Mouse (Mus musculus) forebrain, embryonic 13.5 days (tissue): ENCODE results near the gene Erbb2. TPM values are rescaled to one million over a fixed set of nuclear protein-coding genes. Genes with fewer than 3 reads are reported as not detected.
A peak's percentile ranks its signal among the peaks of the same experiment; 100 is the strongest.

ENCODE experiments used
- ATAC-seq: fragments of 200-750 bp; cut with Nextera tagmentation; 2 replicates; pipeline ENCODE4 v1.8.0; 2017
- H3K27ac ChIP-seq: fragments of 300-500 bp; sonication (generic); 2 replicates; pipeline ENCODE4 v1.5.1; 2015; ENCODE audit warnings: inconsistent platforms, mild to moderate bottlenecking, moderate library complexity
- H3K27me3 ChIP-seq: fragments of 300-500 bp; sonication (generic); 2 replicates; pipeline ENCODE4 v1.6.1; 2015; ENCODE audit warnings: mild to moderate bottlenecking, inconsistent platforms
- H3K36me3 ChIP-seq: fragments of 300-500 bp; sonication (generic); 2 replicates; pipeline ENCODE4 v1.6.1; 2015; ENCODE audit warnings: mild to moderate bottlenecking, inconsistent platforms; ENCODE audit not compliant: poor library complexity, severe bottlenecking
- H3K4me1 ChIP-seq: fragments of 300-500 bp; sonication (generic); 2 replicates; pipeline ENCODE4 v1.6.1; 2015; ENCODE audit warnings: inconsistent platforms
- H3K4me2 ChIP-seq: fragments of 300-500 bp; sonication (generic); 2 replicates; pipeline ENCODE4 v1.6.1; 2015; ENCODE audit warnings: inconsistent platforms, mild to moderate bottlenecking, moderate library complexity
- H3K4me3 ChIP-seq: fragments of 300-500 bp; sonication (generic); 2 replicates; pipeline ENCODE4 v1.5.1; 2015; ENCODE audit warnings: mild to moderate bottlenecking, inconsistent platforms
- H3K9ac ChIP-seq: fragments of 300-500 bp; sonication (generic); 2 replicates; pipeline ENCODE4 v1.6.1; 2015; ENCODE audit warnings: mild to moderate bottlenecking, inconsistent platforms
- H3K9me3 ChIP-seq: fragments of 300-500 bp; sonication (generic); replicated peaks from 2 replicates; pipeline ENCODE4 v1.6.1; 2016; ENCODE audit warnings: inconsistent platforms
- WGBS: fragments of 180-500 bp; shearing (Covaris S2); methylation state at CpG from one replicate; pipeline ENCODE4 v1.1.7; 2015; 5-methylcytosine and 5-hydroxymethylcytosine counted together
- polyA plus RNA-seq: library from polyadenylated mRNA; unstranded; fragments of >200 nt; fragmentation: Nextera tagmentation; extraction: Ambion mirVana; gene quantifications from 2 replicates; pipeline ENCODE4 v1.2.1, GENCODE M21; 2015

Gene Erbb2
- polyA plus RNA-seq, 1 experiment from 2014 or later: 6.7 TPM

- H3K4me2 ChIP-seq: no peak overlapping the region; the same call in 1 of the 2 replicates
- 0 out of 2 replicates have a peak, but pooled peaks cover 2% of the 10 kb centered on the region for H3K4me1 ChIP-seq
- no peak overlapping the region for H3K4me3 ChIP-seq
- no peaks in the 10 kb centered on the region for H3K36me3 ChIP-seq
- H3K27ac ChIP-seq: no peak overlapping the region
- no peak for ATAC-seq
- WGBS: 50% methylated on average over 14 of the region's 14 CpGs
- H3K27me3 ChIP-seq: peaks cover 69% of the 10 kb centered on the region
- H3K9me3 ChIP-seq: no peaks in the 10 kb centered on the region
- H3K9ac ChIP-seq: no peak overlapping the region
These were observed 25.2 kb upstream of the Erbb2 start for GRCm38 (mm10) chr11:98387056-98387577.

GRCm38 (mm10) chr11:98388282-98388681 is 24.0 kb upstream of the Erbb2 start:
- ATAC-seq: no peak
- Histone ChIP-seq H3K4me1 (peaks cover 10% of the 10 kb centered on the region), H3K9me3 (no peaks in the 10 kb centered on the region), H3K27me3 (peaks cover 72% of the 10 kb centered on the region), H3K4me2 (no peak overlapping the region), H3K27ac (no peak overlapping the region), H3K9ac (no peak overlapping the region), H3K36me3 (no peaks in the 10 kb centered on the region), H3K4me3 (no peak overlapping the region)
- WGBS: 70% methylated on average over 10 of the region's 10 CpGs

- H3K27me3 ChIP-seq: peaks cover 68% of the 10 kb centered on the region
- 26% methylated on average over 9 of the region's 9 CpGs for WGBS
- no peak for ATAC-seq
These were observed 23.0 kb upstream of the Erbb2 start for GRCm38 (mm10) chr11:98389221-98389780.

GRCm38 (mm10) chr11:98390141-98390540 is 22.1 kb upstream of the Erbb2 start:
- Histone ChIP-seq H3K4me1 (peaks cover 27% of the 10 kb centered on the region), H3K9me3 (no peaks in the 10 kb centered on the region), H3K27ac (no peak overlapping the region), H3K4me2 (no peak overlapping the region), H3K36me3 (no peaks in the 10 kb centered on the region), H3K27me3 (peaks cover 60% of the 10 kb centered on the region), H3K4me3 (no peak overlapping the region), H3K9ac (no peak overlapping the region)
- no peak for ATAC-seq
- WGBS: 76% methylated on average over 10 of the region's 12 CpGs

More at GRCm38 (mm10) chr11:98389221-98389780, 23.0 kb upstream of the Erbb2 start:
- Histone ChIP-seq H3K9me3 (no peaks in the 10 kb centered on the region), H3K4me1 (peaks cover 19% of the 10 kb centered on the region), H3K4me3 (no peak overlapping the region), H3K4me2 (no peak overlapping the region), H3K36me3 (no peaks in the 10 kb centered on the region), H3K27ac (no peak overlapping the region), H3K9ac (no peak overlapping the region)

GRCm38 (mm10) chr11:98392034-98392433 is 20.2 kb upstream of the Erbb2 start:
- Histone ChIP-seq H3K27me3 (peaks cover 42% of the 10 kb centered on the region), H3K9me3 (no peaks in the 10 kb centered on the region), H3K4me2 (no peak overlapping the region), H3K4me1 (peaks cover 29% of the 10 kb centered on the region), H3K36me3 (no peaks in the 10 kb centered on the region), H3K9ac (no peak overlapping the region), H3K27ac (no peak overlapping the region), H3K4me3 (no peak overlapping the region)
- whole genome bisulfite sequencing: 38% methylated on average over 6 of the region's 8 CpGs
- no peak for ATAC-seq

- no peak overlapping the region; the same call in 1 of the 2 replicates for H3K9ac ChIP-seq
These were observed 19.6 kb upstream of the Erbb2 start for GRCm38 (mm10) chr11:98392645-98393044.

GRCm38 (mm10) chr11:98393317-98393716 is 19.0 kb upstream of the Erbb2 start:
- Histone ChIP-seq H3K36me3 (0 out of 2 replicates have a peak, but pooled peaks cover 2% of the 10 kb centered on the region), H3K4me3 (no peak overlapping the region), H3K27ac (no peak overlapping the region), H3K27me3 (peaks cover 29% of the 10 kb centered on the region), H3K9ac (peak overlapping the region; percentile 41), H3K4me2 (no peak overlapping the region), H3K4me1 (peaks cover 29% of the 10 kb centered on the region), H3K9me3 (no peaks in the 10 kb centered on the region)
- 77% methylated on average over 6 of the region's 6 CpGs for WGBS
- no peak for ATAC-seq

More at GRCm38 (mm10) chr11:98392645-98393044, 19.6 kb upstream of the Erbb2 start:
- peaks cover 29% of the 10 kb centered on the region for H3K4me1 ChIP-seq
- no peaks in the 10 kb centered on the region for H3K9me3 ChIP-seq
- no peak overlapping the region for H3K27ac ChIP-seq
- 0 out of 2 replicates have a peak, but pooled peaks cover under 1% of the 10 kb centered on the region for H3K36me3 ChIP-seq
- no peak overlapping the region for H3K4me3 ChIP-seq
- peaks cover 35% of the 10 kb centered on the region for H3K27me3 ChIP-seq
- whole genome bisulfite sequencing: 46% methylated on average over 4 of the region's 4 CpGs
- ATAC-seq: no peak
- no peak overlapping the region for H3K4me2 ChIP-seq

- H3K36me3 ChIP-seq: 0 out of 2 replicates have a peak, but pooled peaks cover 2% of the 10 kb centered on the region
- peak overlapping the region; percentile 30; the same call in 1 of the 2 replicates for H3K9ac ChIP-seq
- no peaks in the 10 kb centered on the region for H3K9me3 ChIP-seq
- H3K27ac ChIP-seq: no peak overlapping the region; the same call in 1 of the 2 replicates
- no peak for ATAC-seq
- no peak overlapping the region for H3K4me3 ChIP-seq
- 62% methylated on average over 6 of the region's 6 CpGs for WGBS
- H3K27me3 ChIP-seq: peaks cover 23% of the 10 kb centered on the region
- peaks cover 29% of the 10 kb centered on the region for H3K4me1 ChIP-seq
- no peak overlapping the region for H3K4me2 ChIP-seq
These were observed 18.0 kb upstream of the Erbb2 start for GRCm38 (mm10) chr11:98394301-98394700.

GRCm38 (mm10) chr11:98395041-98395440 is 17.2 kb upstream of the Erbb2 start:
- Histone ChIP-seq H3K9ac (peak overlapping the region; percentile 35), H3K4me1 (peaks cover 32% of the 10 kb centered on the region), H3K27me3 (peaks cover 22% of the 10 kb centered on the region), H3K36me3 (0 out of 2 replicates have a peak, but pooled peaks cover 2% of the 10 kb centered on the region), H3K27ac (0 out of 2 replicates have a peak overlapping the region, but pooled peaks have one; percentile 21), H3K4me2 (no peak overlapping the region), H3K9me3 (no peaks in the 10 kb centered on the region), H3K4me3 (no peak overlapping the region)
- no peak for ATAC-seq
- 50% methylated on average over 4 of the region's 4 CpGs for WGBS

- ATAC-seq: no peak
- 88% methylated on average over 7 of the region's 7 CpGs for WGBS
These were observed 14.3 kb upstream of the Erbb2 start for GRCm38 (mm10) chr11:98397946-98398345.

GRCm38 (mm10) chr11:98400161-98400726 is 12.0 kb upstream of the Erbb2 start, which contains the start of gene Pgap3:
Gene Pgap3, minus strand, starts transcription at chr11:98400490.
- WGBS: under 1% methylated on average over 39 of the region's 40 CpGs
- Histone ChIP-seq H3K9ac (peak within 1 kb of the TSS; percentile 78), H3K27ac (peak within 1 kb of the TSS; percentile 97), H3K27me3 (peaks cover 20% of the 10 kb centered on the region; the same call in 1 of the 2 replicates), H3K9me3 (no peaks in the 10 kb centered on the region), H3K4me3 (peak within 1 kb of the TSS; percentile 76), H3K4me1 (peaks cover 12% of the 10 kb centered on the region), H3K36me3 (0 out of 2 replicates have a peak, but pooled peaks cover 2% of the 10 kb centered on the region), H3K4me2 (peak within 1 kb of the TSS; percentile 76)
- peak; percentile 95 for ATAC-seq

More at GRCm38 (mm10) chr11:98397946-98398345, 14.3 kb upstream of the Erbb2 start:
- H3K27me3 ChIP-seq: peaks cover 8% of the 10 kb centered on the region; the same call in 1 of the 2 replicates
- 0 out of 2 replicates have a peak, but pooled peaks cover 2% of the 10 kb centered on the region for H3K36me3 ChIP-seq
- no peak overlapping the region for H3K9ac ChIP-seq
- no peaks in the 10 kb centered on the region for H3K9me3 ChIP-seq
- no peak overlapping the region for H3K4me2 ChIP-seq
- peaks cover 35% of the 10 kb centered on the region for H3K4me1 ChIP-seq
- H3K27ac ChIP-seq: no peak overlapping the region
- no peak overlapping the region for H3K4me3 ChIP-seq

- 67% methylated on average over 3 of the region's 3 CpGs for WGBS
- Histone ChIP-seq H3K27ac (peak overlapping the region; percentile 97), H3K36me3 (0 out of 2 replicates have a peak, but pooled peaks cover 2% of the 10 kb centered on the region), H3K27me3 (peaks cover 20% of the 10 kb centered on the region; the same call in 1 of the 2 replicates), H3K4me1 (peaks cover 11% of the 10 kb centered on the region), H3K4me2 (peak overlapping the region; percentile 76), H3K9ac (peak overlapping the region; percentile 78), H3K4me3 (peak overlapping the region; percentile 76), H3K9me3 (no peaks in the 10 kb centered on the region)
- ATAC-seq: no peak
These were observed 11.5 kb upstream of the Erbb2 start for GRCm38 (mm10) chr11:98400816-98401215.
